Mouse (Mus musculus) neural tube, embryonic 13.5 days (tissue): ENCODE results near the gene Ppp1r21. TPM values are rescaled to one million over a fixed set of nuclear protein-coding genes. Genes with fewer than 3 reads are reported as not detected.

ENCODE experiments used
- ATAC-seq: fragments of 200-750 bp; cut with Nextera tagmentation; 2 replicates; pipeline ENCODE4 v1.8.0; 2017; ENCODE audit warnings: low read depth, mild to moderate bottlenecking, moderate TSS enrichment, moderate library complexity
- H3K27ac ChIP-seq: fragments of 300-500 bp; sonication (generic); replicated peaks from 2 replicates; pipeline ENCODE4 v1.5.1; 2015; ENCODE audit warnings: moderate library complexity, mild to moderate bottlenecking, inconsistent platforms
- H3K27me3 ChIP-seq: fragments of 300-500 bp; sonication (generic); 2 replicates; pipeline ENCODE4 v1.6.1; 2015; ENCODE audit warnings: mild to moderate bottlenecking, inconsistent platforms
- H3K36me3 ChIP-seq: fragments of 300-500 bp; sonication (generic); 2 replicates; pipeline ENCODE4 v1.6.1; 2015; ENCODE audit warnings: mild to moderate bottlenecking, inconsistent platforms
- H3K4me1 ChIP-seq: fragments of 300-500 bp; sonication (generic); replicated peaks from 2 replicates; pipeline ENCODE4 v1.6.1; 2015; ENCODE audit warnings: inconsistent platforms
- H3K4me2 ChIP-seq: fragments of 300-500 bp; sonication (generic); 2 replicates; pipeline ENCODE4 v1.6.1; 2015; ENCODE audit warnings: inconsistent platforms, mild to moderate bottlenecking, moderate library complexity
- H3K4me3 ChIP-seq: fragments of 300-500 bp; sonication (generic); 2 replicates; pipeline ENCODE4 v1.5.1; 2015; ENCODE audit warnings: mild to moderate bottlenecking, inconsistent platforms
- H3K9ac ChIP-seq: fragments of 300-500 bp; sonication (generic); 2 replicates; pipeline ENCODE4 v1.6.1; 2015; ENCODE audit warnings: moderate library complexity, mild to moderate bottlenecking, inconsistent platforms
- H3K9me3 ChIP-seq: fragments of 300-500 bp; sonication (generic); 2 replicates; pipeline ENCODE4 v1.6.1; 2016; ENCODE audit warnings: inconsistent platforms
- WGBS: fragments of 180-500 bp; shearing (Covaris S2); methylation state at CpG from one replicate; pipeline ENCODE4 v1.1.7; 2015; 5-methylcytosine and 5-hydroxymethylcytosine counted together
- polyA plus RNA-seq: library from polyadenylated mRNA; unstranded; fragments of >200 nt; fragmentation: Nextera tagmentation; extraction: Ambion mirVana; gene quantifications from 2 replicates; pipeline ENCODE4 v1.2.1, GENCODE M21; 2015

Gene Ppp1r21
- polyA plus RNA-seq, 1 experiment from 2014 or later, result 42.8 TPM

DNA sequence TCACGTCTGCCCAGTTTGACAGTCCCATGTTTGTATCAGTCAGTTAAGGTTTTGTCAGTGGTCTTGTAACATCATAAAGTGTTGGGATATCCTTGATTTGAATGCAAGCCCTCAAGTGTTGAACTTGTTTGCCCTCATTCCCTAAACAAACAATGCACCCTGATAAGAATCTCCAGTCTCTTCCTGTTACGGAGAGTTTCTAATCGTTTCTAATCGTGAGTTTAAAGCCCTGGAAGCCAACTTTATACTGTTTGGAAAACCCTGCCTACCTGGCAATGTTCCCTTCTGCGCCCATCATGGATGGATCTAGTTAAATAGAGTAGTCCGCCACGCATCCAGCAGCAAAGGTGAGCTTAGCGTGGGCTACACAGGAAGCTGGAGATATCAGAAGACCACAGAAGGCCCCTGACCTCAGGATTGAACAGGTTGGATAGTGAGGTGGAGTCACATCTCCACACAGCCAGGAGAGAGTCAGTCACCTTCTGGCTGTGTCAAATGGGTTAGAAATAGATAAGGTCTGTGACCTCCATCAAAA, 70.6 kb downstream of the Ppp1r21 start:
- no peak overlapping the region for H3K4me2 ChIP-seq
- H3K9ac ChIP-seq, result no peak overlapping the region
- no peaks in the 10 kb centered on the region for H3K36me3 ChIP-seq
- H3K27ac ChIP-seq, result no peak overlapping the region
- 91% methylated on average over 8 of the region's 8 CpGs for WGBS
- H3K9me3 ChIP-seq, result no peaks in the 10 kb centered on the region
- H3K4me1 ChIP-seq, result peaks cover 36% of the 10 kb centered on the region
- no peak for ATAC-seq
- no peaks in the 10 kb centered on the region for H3K27me3 ChIP-seq
- H3K4me3 ChIP-seq, result no peak overlapping the region

DNA sequence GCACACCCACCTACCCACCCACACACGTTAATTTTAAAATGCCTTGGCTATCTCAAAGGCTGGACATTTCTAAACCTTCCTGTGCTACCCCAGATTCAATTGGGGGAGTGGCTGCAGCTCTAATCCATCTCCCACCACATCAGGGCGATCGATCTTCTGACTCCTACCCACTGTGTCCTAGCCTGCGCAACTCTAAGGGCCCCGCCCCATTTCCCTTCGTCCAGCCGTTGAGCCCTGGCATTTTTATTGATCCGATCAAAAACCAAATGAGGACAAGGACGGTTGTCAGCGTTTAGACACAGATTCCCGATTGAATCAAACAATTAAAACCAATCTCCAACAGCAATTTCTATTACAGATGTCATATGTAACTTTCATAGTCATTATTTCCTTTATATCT, 74.0 kb downstream of the Ppp1r21 start:
- Histone ChIP-seq H3K4me3 (no peak overlapping the region), H3K4me2 (no peak overlapping the region), H3K4me1 (peaks cover 14% of the 10 kb centered on the region), H3K27me3 (no peaks in the 10 kb centered on the region), H3K36me3 (no peaks in the 10 kb centered on the region), H3K9ac (no peak overlapping the region), H3K9me3 (no peaks in the 10 kb centered on the region), H3K27ac (no peak overlapping the region)
- ATAC-seq, result no peak
- WGBS, result 84% methylated on average over 11 of the region's 11 CpGs

DNA sequence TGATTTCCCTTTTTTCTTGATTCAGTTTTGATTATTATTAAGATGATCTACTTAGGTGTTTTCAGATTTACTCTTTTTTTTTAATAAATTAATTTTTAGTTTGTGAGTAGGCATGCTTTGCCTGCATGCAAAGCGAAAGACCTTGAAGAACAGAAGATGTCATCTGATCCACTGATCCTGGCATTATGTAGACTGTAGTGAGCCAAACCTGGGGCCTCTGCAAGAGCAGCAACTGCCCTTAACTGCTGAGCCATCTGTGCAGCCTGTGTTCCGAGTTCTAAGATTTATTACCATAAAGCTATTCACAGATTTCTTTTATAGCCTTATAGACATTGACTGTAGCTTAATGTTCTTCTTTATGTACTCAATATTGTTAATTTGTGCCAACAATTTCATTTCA, 76.1 kb downstream of the Ppp1r21 start:
- Histone ChIP-seq H3K4me2 (no peak overlapping the region), H3K36me3 (no peaks in the 10 kb centered on the region), H3K9ac (no peak overlapping the region), H3K4me3 (no peak overlapping the region), H3K27me3 (no peaks in the 10 kb centered on the region), H3K27ac (no peak overlapping the region), H3K4me1 (0 out of 2 replicates have a peak, but pooled peaks cover 2% of the 10 kb centered on the region), H3K9me3 (no peaks in the 10 kb centered on the region)
- no peak for ATAC-seq
- WGBS, result 51% methylated on average over 2 of the region's 2 CpGs

DNA sequence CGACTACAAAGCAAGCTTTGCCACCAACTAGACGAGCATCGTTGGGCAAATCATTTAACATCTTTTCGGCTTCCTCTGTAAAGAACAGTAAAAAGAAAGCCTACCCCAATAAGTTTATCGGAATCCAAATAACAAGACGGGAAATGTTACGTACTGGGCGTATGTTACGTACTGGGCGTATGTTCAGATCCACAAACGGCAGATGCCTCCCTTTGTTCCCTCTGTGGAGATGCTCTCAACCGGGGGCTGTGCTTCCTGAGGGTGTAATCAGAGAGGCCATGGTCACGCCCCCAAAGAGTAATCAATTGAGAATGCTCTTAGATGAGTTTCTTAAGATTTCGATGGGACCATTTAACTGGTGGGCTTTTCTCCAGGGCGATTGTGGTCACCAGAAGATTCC, 79.4 kb downstream of the Ppp1r21 start:
- ATAC-seq, result no peak
- Histone ChIP-seq H3K36me3 (no peaks in the 10 kb centered on the region), H3K27me3 (no peaks in the 10 kb centered on the region), H3K9ac (no peak overlapping the region), H3K4me1 (no peaks in the 10 kb centered on the region), H3K27ac (no peak overlapping the region), H3K4me3 (no peak overlapping the region), H3K9me3 (no peaks in the 10 kb centered on the region), H3K4me2 (no peak overlapping the region)
- 62% methylated on average over 15 of the region's 15 CpGs for WGBS

DNA sequence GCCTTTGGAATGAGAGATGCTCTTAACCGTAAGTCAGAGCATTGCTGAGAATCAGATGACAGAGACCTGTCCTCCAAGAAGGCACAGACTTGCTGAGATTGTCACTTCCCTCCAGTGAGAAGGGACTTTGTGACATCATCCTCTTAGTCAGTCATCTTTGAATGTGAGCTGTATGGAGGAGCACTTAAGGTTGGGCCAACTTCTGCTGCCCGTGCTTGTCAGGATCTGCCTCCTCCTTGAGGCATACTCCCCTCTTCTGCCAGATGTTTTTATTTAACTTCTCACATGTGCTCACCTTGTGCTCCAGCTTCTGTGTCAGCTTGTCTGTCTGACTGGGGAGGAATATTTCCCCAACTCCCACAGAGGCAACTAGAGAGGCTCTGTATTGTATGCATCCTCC, 81.1 kb downstream of the Ppp1r21 start:
- Histone ChIP-seq H3K36me3 (no peaks in the 10 kb centered on the region), H3K4me1 (no peaks in the 10 kb centered on the region), H3K9me3 (no peaks in the 10 kb centered on the region), H3K4me2 (no peak overlapping the region), H3K27me3 (no peaks in the 10 kb centered on the region), H3K4me3 (no peak overlapping the region), H3K27ac (no peak overlapping the region), H3K9ac (no peak overlapping the region)
- no peak for ATAC-seq
- WGBS, result 88% methylated on average over 2 of the region's 2 CpGs

DNA sequence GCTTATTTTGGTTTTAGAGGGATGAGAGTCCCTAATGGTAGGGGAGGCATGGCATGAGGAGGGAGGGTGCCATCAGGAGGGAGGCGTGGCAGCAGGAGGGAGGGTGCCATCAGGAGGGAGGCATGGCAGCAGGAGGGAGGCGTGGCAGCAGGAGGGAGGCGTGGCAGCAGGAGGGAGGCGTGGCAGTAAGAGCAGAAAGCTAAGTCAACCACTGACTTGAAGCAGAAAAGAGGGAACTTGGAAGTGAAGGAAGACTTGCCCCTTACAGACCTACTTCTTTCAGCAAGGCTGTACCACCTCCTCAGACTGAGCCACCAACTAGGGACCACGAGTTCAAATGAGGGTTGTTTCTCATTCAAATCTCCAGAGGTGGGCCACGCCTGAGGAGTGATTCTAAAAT, 83.3 kb downstream of the Ppp1r21 start:
- Histone ChIP-seq H3K9me3 (no peaks in the 10 kb centered on the region), H3K36me3 (no peaks in the 10 kb centered on the region), H3K27me3 (no peaks in the 10 kb centered on the region), H3K4me3 (no peak overlapping the region), H3K27ac (no peak overlapping the region), H3K4me2 (no peak overlapping the region), H3K4me1 (no peaks in the 10 kb centered on the region), H3K9ac (no peak overlapping the region)
- no peak for ATAC-seq
- WGBS, result 58% methylated on average over 6 of the region's 6 CpGs

DNA sequence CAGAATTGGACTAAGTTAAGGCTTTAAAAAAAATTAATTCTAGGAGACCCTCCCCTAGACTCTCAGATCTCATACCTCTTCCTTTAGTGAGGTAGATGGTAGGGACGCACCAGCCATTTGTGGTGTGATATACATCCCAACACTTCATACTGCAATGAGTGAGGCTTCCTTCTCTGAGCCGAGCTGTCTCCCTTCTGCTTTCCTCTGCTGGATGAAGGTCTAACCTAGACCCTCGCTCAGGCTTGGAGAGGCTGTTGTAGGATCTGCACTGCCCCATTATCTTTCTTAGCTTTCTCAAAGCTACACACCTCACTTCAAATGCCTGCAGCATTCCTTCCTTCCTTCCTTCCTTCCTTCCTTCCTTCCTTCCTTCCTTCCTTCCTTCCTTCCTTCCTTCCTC, 83.8 kb downstream of the Ppp1r21 start:
- 94% methylated on average over 3 of the region's 3 CpGs for WGBS
- H3K36me3 ChIP-seq, result no peaks in the 10 kb centered on the region
- no peak for ATAC-seq
- H3K27me3 ChIP-seq, result no peaks in the 10 kb centered on the region
- H3K4me3 ChIP-seq, result no peak overlapping the region
- no peaks in the 10 kb centered on the region for H3K9me3 ChIP-seq
- no peak overlapping the region for H3K4me2 ChIP-seq
- H3K4me1 ChIP-seq, result no peaks in the 10 kb centered on the region
- H3K9ac ChIP-seq, result no peak overlapping the region
- no peak overlapping the region for H3K27ac ChIP-seq

DNA sequence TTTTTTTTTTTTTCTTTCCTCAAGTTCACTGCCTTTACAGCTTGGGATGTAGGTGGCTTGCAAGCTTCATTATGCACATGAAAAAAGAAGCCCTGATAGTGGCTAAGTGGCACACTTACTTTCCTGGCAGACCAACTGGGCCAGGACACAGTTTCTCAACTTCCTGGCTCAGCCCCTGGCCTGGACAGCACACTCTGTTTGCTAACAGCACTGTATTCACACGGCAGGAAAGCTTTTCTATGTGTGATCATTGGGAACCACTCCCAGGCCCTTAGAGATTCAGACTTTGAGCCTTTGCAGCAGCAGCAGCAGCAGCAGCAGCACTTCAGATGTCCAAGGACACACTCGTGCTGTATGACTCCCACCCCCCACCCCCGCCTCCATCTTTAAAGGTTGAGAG, 84.3 kb downstream of the Ppp1r21 start:
- 62% methylated on average over 3 of the region's 3 CpGs for WGBS
- Histone ChIP-seq H3K9me3 (no peaks in the 10 kb centered on the region), H3K27me3 (no peaks in the 10 kb centered on the region), H3K36me3 (no peaks in the 10 kb centered on the region), H3K27ac (no peak overlapping the region), H3K9ac (no peak overlapping the region), H3K4me1 (no peaks in the 10 kb centered on the region), H3K4me2 (no peak overlapping the region), H3K4me3 (no peak overlapping the region)
- ATAC-seq, result no peak

DNA sequence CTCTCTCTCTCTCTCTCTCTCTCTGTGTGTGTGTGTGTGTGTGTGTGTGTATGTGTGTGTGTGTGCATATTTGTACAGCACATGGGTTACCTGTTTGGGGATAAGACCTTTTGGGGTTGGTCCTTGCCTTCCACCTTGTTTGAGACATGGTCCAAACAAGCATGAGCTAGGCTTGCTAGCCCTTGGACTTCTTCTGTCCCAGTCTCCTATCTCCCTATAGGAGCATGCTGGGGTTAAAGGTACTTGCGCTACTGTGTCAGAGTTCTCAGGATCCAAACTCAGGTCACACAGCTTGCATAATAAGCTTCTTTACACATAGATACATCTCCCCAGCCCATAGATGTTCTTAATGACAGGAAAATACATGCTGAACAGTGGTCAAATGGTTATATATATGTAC, 84.8 kb downstream of the Ppp1r21 start:
- ATAC-seq, result no peak
- Histone ChIP-seq H3K4me3 (no peak overlapping the region), H3K27me3 (no peaks in the 10 kb centered on the region), H3K4me2 (no peak overlapping the region), H3K4me1 (no peaks in the 10 kb centered on the region), H3K36me3 (no peaks in the 10 kb centered on the region), H3K9ac (no peak overlapping the region), H3K9me3 (no peaks in the 10 kb centered on the region), H3K27ac (no peak overlapping the region)
- 97% methylated on average over 1 of the region's 1 CpGs for WGBS

DNA sequence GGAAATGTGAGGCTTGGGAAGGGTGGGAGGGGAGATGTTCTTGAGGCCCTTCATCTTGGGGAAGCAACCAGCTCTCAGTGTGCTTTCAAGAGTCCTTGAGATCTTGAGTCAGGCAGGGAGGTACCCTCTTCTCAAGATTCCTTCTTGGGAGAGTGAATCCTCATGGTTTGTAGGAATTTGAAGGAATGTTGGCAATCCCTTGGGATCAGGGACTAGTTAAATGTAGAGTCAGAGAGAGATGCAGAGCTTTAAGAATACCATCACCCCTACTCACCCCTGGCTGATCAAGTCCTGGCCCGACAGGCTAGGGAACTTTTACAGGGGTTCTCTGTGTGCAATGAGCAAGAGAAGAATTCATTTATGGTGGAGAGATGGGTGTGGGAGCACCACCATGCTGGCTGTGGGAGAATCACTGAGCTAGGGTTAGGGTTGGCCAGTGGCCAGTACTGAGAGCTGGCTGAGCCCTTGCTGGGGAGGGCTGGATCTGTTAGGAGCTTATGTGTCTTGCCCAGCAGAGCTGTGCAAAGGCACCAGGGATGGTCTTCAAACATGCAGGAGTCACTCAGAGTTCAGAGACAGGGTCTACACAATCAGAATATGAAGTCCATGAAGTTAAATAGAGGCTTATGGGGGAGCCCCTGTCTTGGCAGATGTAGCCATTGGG, 85.7 kb downstream of the Ppp1r21 start:
- H3K9me3 ChIP-seq, result no peaks in the 10 kb centered on the region
- no peaks in the 10 kb centered on the region for H3K4me1 ChIP-seq
- no peak overlapping the region for H3K9ac ChIP-seq
- H3K36me3 ChIP-seq, result no peaks in the 10 kb centered on the region
- no peak overlapping the region for H3K27ac ChIP-seq
- no peak overlapping the region for H3K4me2 ChIP-seq
- ATAC-seq, result no peak
- H3K4me3 ChIP-seq, result no peak overlapping the region
- H3K27me3 ChIP-seq, result no peaks in the 10 kb centered on the region
- 84% methylated on average over 1 of the region's 1 CpGs for WGBS

DNA sequence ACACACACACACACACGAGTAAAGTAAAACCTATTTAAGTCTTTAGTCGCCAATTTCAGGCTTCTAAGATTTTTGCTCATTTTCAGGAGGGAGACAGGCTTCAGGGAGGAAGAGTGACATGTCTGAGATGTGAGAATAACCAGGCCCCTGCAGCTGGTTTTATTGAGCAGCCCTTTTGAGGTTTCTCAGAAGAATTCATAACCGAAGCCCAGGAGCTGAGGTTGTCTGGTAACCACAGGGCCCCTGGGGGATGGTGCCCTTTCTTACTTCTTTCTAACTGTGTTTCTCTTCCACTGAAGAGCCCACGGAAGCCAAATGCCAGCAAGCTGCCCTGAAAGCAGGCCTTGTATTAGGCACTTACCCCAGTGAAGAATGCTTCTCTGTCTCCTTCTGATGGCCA, 91.0 kb downstream of the Ppp1r21 start:
- WGBS, result 84% methylated on average over 4 of the region's 4 CpGs
- Histone ChIP-seq H3K36me3 (no peaks in the 10 kb centered on the region), H3K27me3 (no peaks in the 10 kb centered on the region), H3K27ac (no peak overlapping the region), H3K9me3 (no peaks in the 10 kb centered on the region), H3K4me1 (peaks cover 8% of the 10 kb centered on the region; the same call in 1 of the 2 replicates), H3K4me3 (no peak overlapping the region), H3K9ac (no peak overlapping the region), H3K4me2 (no peak overlapping the region)
- ATAC-seq, result no peak

DNA sequence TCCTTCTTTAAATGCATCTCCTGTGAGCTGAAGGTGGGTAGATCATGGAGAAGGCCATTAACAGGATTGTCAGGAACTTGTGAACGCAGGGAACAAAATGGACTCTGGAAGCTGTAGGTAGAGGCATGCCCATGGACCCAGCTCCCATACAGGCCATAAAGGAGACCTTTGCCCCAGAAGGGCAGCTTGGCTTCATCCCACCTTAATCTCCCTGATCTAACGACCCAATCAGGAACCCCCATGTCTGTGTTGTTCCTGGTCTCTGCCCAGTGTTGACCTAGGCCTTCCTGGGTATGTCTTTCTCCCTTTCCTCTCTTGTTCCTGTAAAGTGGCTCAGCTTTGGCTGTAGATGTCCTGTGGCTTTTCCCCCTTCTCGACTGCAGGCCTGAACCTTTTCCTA, 91.5 kb downstream of the Ppp1r21 start:
- Histone ChIP-seq H3K27me3 (no peaks in the 10 kb centered on the region), H3K36me3 (no peaks in the 10 kb centered on the region)

DNA sequence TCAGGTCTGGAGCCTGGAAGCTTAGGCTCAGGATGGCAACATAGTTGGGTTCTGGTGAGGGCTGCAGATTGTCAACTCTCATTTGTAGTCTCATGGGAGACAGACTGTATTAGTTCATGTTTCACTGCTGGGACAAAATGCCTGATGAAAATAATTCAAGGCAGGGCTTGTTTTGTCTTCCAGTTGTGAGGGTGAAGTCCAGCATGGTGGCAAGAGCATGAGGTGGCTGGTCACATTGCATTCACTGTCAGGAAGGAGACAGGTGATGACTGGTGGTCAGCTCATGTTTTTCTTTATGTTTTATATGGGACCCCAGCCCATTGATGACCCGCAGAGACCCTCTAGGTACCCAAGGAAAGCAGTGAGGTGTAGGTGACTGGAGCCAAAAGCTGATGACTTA, 92.8 kb downstream of the Ppp1r21 start:
- no peak overlapping the region for H3K4me3 ChIP-seq
- ATAC-seq, result no peak
- no peaks in the 10 kb centered on the region for H3K9me3 ChIP-seq
- no peaks in the 10 kb centered on the region for H3K36me3 ChIP-seq
- no peaks in the 10 kb centered on the region for H3K27me3 ChIP-seq
- no peak overlapping the region for H3K27ac ChIP-seq
- no peak overlapping the region for H3K4me2 ChIP-seq
- peaks cover 21% of the 10 kb centered on the region for H3K4me1 ChIP-seq
- WGBS, result 85% methylated on average over 1 of the region's 1 CpGs
- H3K9ac ChIP-seq, result no peak overlapping the region

More for the DNA sequence above, 91.5 kb downstream of the Ppp1r21 start:
- H3K4me1 ChIP-seq, result peaks cover 12% of the 10 kb centered on the region
- no peak overlapping the region for H3K9ac ChIP-seq
- no peaks in the 10 kb centered on the region for H3K9me3 ChIP-seq
- H3K27ac ChIP-seq, result no peak overlapping the region
- no peak for ATAC-seq
- H3K4me2 ChIP-seq, result no peak overlapping the region
- H3K4me3 ChIP-seq, result no peak overlapping the region
- WGBS, result 87% methylated on average over 3 of the region's 3 CpGs
